Mouse (Mus musculus): ENCODE results near the gene Pmepa1.

- no peak for TF ChIP-seq CTCF (IDR thresholded peaks at IDR 0.05; ENCODE audit: low read depth)
- TF ChIP-seq EP300 (optimal IDR thresholded peaks at IDR 0.05): no peak
Observed at GRCm38 (mm10) chr2:173205563-173206099, 70.7 kb downstream of the Pmepa1 start.

Measured in stomach, postnatal 0 days (tissue).